Mouse (Mus musculus) heart, embryonic 13.5 days (tissue): Measurements from ENCODE around the gene Ypel1. TPM values are rescaled to one million over a fixed set of nuclear protein-coding genes. Genes with fewer than 3 reads are reported as not detected.

Experiments
- ATAC-seq: fragments of 200-750 bp; cut with Nextera tagmentation; 2 replicates; pipeline ENCODE4 v1.8.0; 2017; ENCODE audit warnings: moderate TSS enrichment; ENCODE audit not compliant: insufficient number of reproducible peaks, low FRiP score, low TSS enrichment; ENCODE audit errors: extremely low read depth
- H3K27ac ChIP-seq: fragments of 300-500 bp; sonication (generic); replicated peaks from 2 replicates; pipeline ENCODE4 v1.5.1; 2015; ENCODE audit warnings: moderate library complexity, mild to moderate bottlenecking, inconsistent platforms
- H3K27me3 ChIP-seq: fragments of 300-500 bp; sonication (generic); replicated peaks from 2 replicates; pipeline ENCODE4 v1.6.1; 2015; ENCODE audit warnings: mild to moderate bottlenecking, inconsistent platforms
- H3K36me3 ChIP-seq: fragments of 300-500 bp; sonication (generic); 2 replicates; pipeline ENCODE4 v1.6.1; 2015; ENCODE audit warnings: mild to moderate bottlenecking, inconsistent platforms
- H3K4me1 ChIP-seq: fragments of 300-500 bp; sonication (generic); 2 replicates; pipeline ENCODE4 v1.6.1; 2015; ENCODE audit warnings: inconsistent platforms
- H3K4me2 ChIP-seq: fragments of 300-500 bp; sonication (generic); 2 replicates; pipeline ENCODE4 v1.6.1; 2015; ENCODE audit warnings: inconsistent platforms, mild to moderate bottlenecking, moderate library complexity
- H3K4me3 ChIP-seq: fragments of 300-500 bp; sonication (generic); 2 replicates; pipeline ENCODE4 v1.5.1; 2015; ENCODE audit warnings: moderate library complexity, mild to moderate bottlenecking, inconsistent platforms
- H3K9ac ChIP-seq: fragments of 300-500 bp; sonication (generic); 2 replicates; pipeline ENCODE4 v1.6.1; 2015; ENCODE audit warnings: inconsistent platforms, mild to moderate bottlenecking, moderate library complexity
- H3K9me3 ChIP-seq: fragments of 300-500 bp; sonication (generic); 2 replicates; pipeline ENCODE4 v1.6.1; 2016; ENCODE audit warnings: inconsistent platforms
- WGBS: fragments of 180-500 bp; shearing (Covaris S2); methylation state at CpG from one replicate; pipeline ENCODE4 v1.1.7; 2015; ENCODE audit warnings: mixed read lengths; 5-methylcytosine and 5-hydroxymethylcytosine counted together
- microRNA counts: library from miRNA; unstranded; fragments of <30 nt; microRNA quantifications from one replicate; lab custom pipeline; 2016
- microRNA-seq: library from miRNA; unstranded; fragments of <30 nt; microRNA quantifications from one replicate; pipeline ENCODE4, GENCODE M21; 2016
- polyA plus RNA-seq: library from polyadenylated mRNA; unstranded; fragments of >200 nt; fragmentation: Nextera tagmentation; extraction: Ambion mirVana; gene quantifications from 2 replicates; pipeline ENCODE4 v1.2.1, GENCODE M21; 2015

The Ypel1 gene
- polyA plus RNA-seq, 1 experiment from 2014 or later, result 16.8 TPM

- 4% methylated on average over 43 of the region's 43 CpGs for WGBS
- Histone ChIP-seq H3K4me3 (peak overlapping the region; percentile 86), H3K36me3 (no peaks in the 10 kb centered on the region), H3K4me1 (peaks cover 18% of the 10 kb centered on the region), H3K4me2 (peak overlapping the region; percentile 99), H3K9ac (peak overlapping the region; percentile 84), H3K27me3 (no peaks in the 10 kb centered on the region), H3K9me3 (no peaks in the 10 kb centered on the region), H3K27ac (peak overlapping the region; percentile 61; the same call in 1 of the 2 replicates)
- ATAC-seq, result 0 out of 2 replicates have a peak, but pooled peaks have one; percentile 6
Measured at GRCm38 (mm10) chr16:17131191-17132088, 61.9 kb downstream of the Ypel1 start.

DNA sequence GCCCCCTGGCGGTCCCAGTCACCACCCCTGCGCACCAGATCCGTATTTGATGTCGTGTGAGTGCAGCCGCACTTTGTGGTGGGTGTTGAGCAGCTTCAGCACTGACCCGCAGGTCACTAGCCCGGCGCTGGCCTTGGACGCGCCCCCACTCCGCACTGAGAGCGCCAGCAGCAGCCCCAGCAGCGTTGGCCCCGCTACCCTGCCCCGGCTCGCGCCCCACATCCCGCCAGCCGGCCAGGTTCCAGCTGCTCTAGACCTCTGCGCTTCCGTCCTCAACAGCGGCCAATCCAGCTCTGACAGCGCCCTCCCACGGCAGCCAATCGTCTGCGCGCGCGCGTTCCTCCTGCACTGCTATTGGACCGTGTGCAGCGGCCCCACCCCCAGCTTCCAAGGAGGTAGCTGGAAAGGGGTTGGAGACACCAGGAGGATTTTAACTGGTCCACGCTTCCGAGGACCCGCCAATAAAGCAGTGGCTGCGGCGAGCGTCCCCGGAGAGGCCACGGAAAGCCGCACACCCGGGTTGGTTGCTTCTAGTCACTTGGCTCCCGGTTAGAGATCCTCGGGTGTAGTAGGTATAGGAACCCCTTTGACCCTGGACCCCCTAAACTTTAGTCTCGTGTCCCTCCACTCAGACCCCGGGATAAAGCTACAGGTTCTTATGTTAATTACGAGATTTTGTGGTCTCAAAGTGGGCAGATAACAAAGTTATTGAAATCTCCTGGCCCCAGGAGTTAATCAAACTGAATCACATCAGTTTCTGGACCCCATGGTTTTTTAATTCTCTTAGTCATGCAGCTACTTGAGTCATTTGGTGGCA lies 62.8 kb downstream of the Ypel1 start, which contains the start of gene Sdf2l1:
Gene Sdf2l1 (minus strand): TSS at position 295 of the 817 bp plus-strand sequence.
- Histone ChIP-seq H3K9ac (peak within 1 kb of the TSS; percentile 84), H3K9me3 (no peaks in the 10 kb centered on the region), H3K4me1 (peaks cover 18% of the 10 kb centered on the region), H3K27ac (peak within 1 kb of the TSS; percentile 61; the same call in 1 of the 2 replicates), H3K36me3 (no peaks in the 10 kb centered on the region), H3K4me2 (peak within 1 kb of the TSS; percentile 99), H3K4me3 (peak within 1 kb of the TSS; percentile 86), H3K27me3 (no peaks in the 10 kb centered on the region)
- ATAC-seq, result peak; percentile 94
- WGBS, result under 1% methylated on average over 47 of the region's 47 CpGs

DNA sequence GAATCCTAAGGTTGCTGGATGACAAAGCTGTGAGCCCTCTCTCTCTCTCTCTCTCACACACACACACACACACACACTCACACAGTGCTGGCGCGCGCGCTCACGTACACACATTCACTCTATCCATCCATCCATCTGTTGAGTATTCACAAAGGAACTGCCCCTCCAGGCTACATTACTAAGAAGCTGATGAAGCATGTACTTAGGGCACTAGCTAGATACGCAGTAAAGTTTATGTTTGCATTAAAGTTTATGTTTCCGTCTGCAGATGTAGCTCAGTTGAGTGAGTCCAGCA lies 63.4 kb downstream of the Ypel1 start:
- Histone ChIP-seq H3K36me3 (no peaks in the 10 kb centered on the region), H3K4me2 (peak overlapping the region; percentile 99), H3K4me1 (peaks cover 18% of the 10 kb centered on the region), H3K4me3 (peak overlapping the region; percentile 86), H3K9ac (peak overlapping the region; percentile 72), H3K27ac (no peak overlapping the region), H3K27me3 (no peaks in the 10 kb centered on the region), H3K9me3 (no peaks in the 10 kb centered on the region)
- 42% methylated on average over 7 of the region's 7 CpGs for WGBS
- no peak for ATAC-seq

MicroRNAs within 50 kb of the gene (microRNA counts, 519-probe panel; counts per million panel counts)
- 5,510 counts per million, percentile 90 among the panel's probes with 10 or more counts for microRNA mmu-miR-130b (lab: Ali Mortazavi, UCI)
- 2,623 counts per million, percentile 65 among the panel's probes with 10 or more counts for microRNA mmu-miR-301b (lab: Ali Mortazavi, UCI)

Small RNA genes within 50 kb of the gene (microRNA-seq; reads per million reads assigned to microRNA genes)
- 4,690 reads per million, percentile 92 among the genes with 10 or more reads in this experiment for gene Mir130b
- gene Mir301b, result 69.9 reads per million, percentile 49 among the genes with 10 or more reads in this experiment

Other genes with a start within 250 kb of the Ypel1 start
- gene Spag6l, start 240.2 kb upstream of the Ypel1 start, polyA plus RNA-seq, result 0.09 and 0.10 TPM in 2 replicates
- not detected in 2 replicates for gene Igll1, start 205.7 kb upstream of the Ypel1 start, polyA plus RNA-seq
- gene Top3b, start 199.0 kb upstream of the Ypel1 start, polyA plus RNA-seq, result 42.2 and 44.7 TPM in 2 replicates
- 1.1 and 1.5 TPM in 2 replicates for gene Vpreb1, start 198.9 kb upstream of the Ypel1 start, polyA plus RNA-seq
- 26.9 and 27.2 TPM in 2 replicates for gene Ppm1f, start 173.2 kb upstream of the Ypel1 start, polyA plus RNA-seq
- 112 and 125 TPM in 2 replicates for gene Mapk1, start 86.3 kb upstream of the Ypel1 start, polyA plus RNA-seq
- 99.4 and 109 TPM in 2 replicates for gene Ppil2, start 41.6 kb downstream of the Ypel1 start, polyA plus RNA-seq
- 29.2 and 30.6 TPM in 2 replicates for gene 2610318N02Rik, start 55.5 kb downstream of the Ypel1 start, polyA plus RNA-seq
- 53.0 and 70.2 TPM in 2 replicates for gene Sdf2l1, start 62.7 kb downstream of the Ypel1 start, polyA plus RNA-seq
- 3.9 and 5.1 TPM in 2 replicates for gene Ydjc, start 74.9 kb downstream of the Ypel1 start, polyA plus RNA-seq
- 0.23 and 0.27 TPM in 2 replicates for gene Ccdc116, start 77.5 kb downstream of the Ypel1 start, polyA plus RNA-seq
- 292 and 303 TPM in 2 replicates for gene Ube2l3, start 133.0 kb downstream of the Ypel1 start, polyA plus RNA-seq
- gene Rimbp3, start 138.9 kb downstream of the Ypel1 start, polyA plus RNA-seq, result 0.17 and 0.18 TPM in 2 replicates
- 4.1 and 4.6 TPM in 2 replicates for gene Hic2, start 163.9 kb downstream of the Ypel1 start, polyA plus RNA-seq
- gene Tmem191c, start 206.4 kb downstream of the Ypel1 start, polyA plus RNA-seq, result 7.0 and 7.6 TPM in 2 replicates